Mouse (Mus musculus) limb, embryonic 10.5 days (tissue): ENCODE results near the gene Rbfox1. TPM values are rescaled to one million over a fixed set of nuclear protein-coding genes. Genes with fewer than 3 reads are reported as not detected.

ENCODE experiments used
- DNase-seq: peaks from one replicate; pipeline ENCODE4 v3.0.0-alpha.2; 2017; ENCODE audit warnings: low spot score
- H3K27ac ChIP-seq: fragments of 300-500 bp; sonication (generic); 2 replicates; pipeline ENCODE4 v1.5.1; 2016; ENCODE audit warnings: mild to moderate bottlenecking
- H3K27me3 ChIP-seq: fragments of 300-500 bp; sonication (generic); 2 replicates; pipeline ENCODE4 v1.6.1; 2016; ENCODE audit warnings: low read depth, mild to moderate bottlenecking; ENCODE audit not compliant: poor library complexity, severe bottlenecking
- H3K36me3 ChIP-seq: fragments of 300-500 bp; sonication (generic); 2 replicates; pipeline ENCODE4 v1.6.1; 2016; ENCODE audit warnings: mild to moderate bottlenecking, moderate library complexity
- H3K4me1 ChIP-seq: fragments of 300-500 bp; sonication (generic); 2 replicates; pipeline ENCODE4 v1.6.1; 2016
- H3K4me3 ChIP-seq: fragments of 300-500 bp; sonication (generic); 2 replicates; pipeline ENCODE4 v1.5.1; 2016; ENCODE audit warnings: mild to moderate bottlenecking, moderate library complexity
- H3K9me3 ChIP-seq: fragments of 300-500 bp; sonication (generic); replicated peaks from 2 replicates; pipeline ENCODE4 v1.6.1; 2016; ENCODE audit warnings: mild to moderate bottlenecking
- WGBS: fragments of 180-500 bp; shearing (Covaris S2); methylation state at CpG from one replicate; pipeline ENCODE4 v1.1.7; 2016; 5-methylcytosine and 5-hydroxymethylcytosine counted together
- polyA plus RNA-seq: library from polyadenylated mRNA; unstranded; fragments of >200 nt; fragmentation: Nextera tagmentation; extraction: Ambion mirVana; gene quantifications from 2 replicates; pipeline ENCODE4 v1.2.1, GENCODE M21; 2016

Rbfox1 gene
- polyA plus RNA-seq, 1 experiment from 2014 or later: 0.64 TPM

DNA sequence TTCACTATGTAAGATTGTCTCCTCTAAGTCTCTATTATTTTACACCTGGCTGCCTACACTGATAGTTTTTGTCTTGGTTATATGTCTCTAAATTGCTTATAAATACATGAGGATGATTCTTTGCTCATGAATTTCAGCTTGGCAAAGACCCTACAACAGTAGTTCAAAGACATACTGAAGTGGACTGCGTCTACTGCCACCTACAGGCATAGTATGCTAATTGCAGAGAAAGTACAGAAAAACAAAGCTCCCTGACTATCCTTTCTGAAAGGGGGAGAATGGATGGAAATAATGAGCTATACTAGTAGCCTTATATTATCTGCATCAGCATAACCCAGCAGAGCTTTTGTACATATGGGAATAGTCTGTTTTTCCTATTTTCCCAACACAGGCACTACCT is 1390.7 kb downstream of the Rbfox1 start:
- Histone ChIP-seq H3K9me3 (no peaks in the 10 kb centered on the region), H3K4me1 (peaks cover 3% of the 10 kb centered on the region), H3K27me3 (no peaks in the 10 kb centered on the region), H3K36me3 (no peaks in the 10 kb centered on the region), H3K4me3 (no peak overlapping the region), H3K27ac (no peak overlapping the region)
- WGBS: 38% methylated on average over 1 of the region's 1 CpGs
- no peak for DNase-seq

DNA sequence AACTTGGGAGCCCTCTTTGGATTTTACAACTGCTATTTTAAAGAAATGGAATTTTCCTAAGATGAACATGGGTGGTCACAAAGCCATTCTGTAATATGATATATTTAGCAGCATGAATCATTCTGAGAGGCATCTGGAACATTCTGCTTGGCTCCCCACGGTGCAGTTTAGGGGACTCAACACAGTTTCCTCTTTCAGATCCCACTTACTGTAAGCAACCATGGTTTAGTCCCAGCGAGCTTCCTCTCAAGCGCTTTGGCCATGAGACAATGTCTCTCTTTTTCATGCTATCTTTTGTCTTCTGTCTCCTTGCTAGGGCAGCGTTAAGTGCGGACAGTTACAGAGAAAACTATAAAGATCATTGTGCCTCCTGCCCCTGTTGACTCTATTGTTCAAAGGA is 1394.4 kb downstream of the Rbfox1 start:
- Histone ChIP-seq H3K27ac (no peak overlapping the region), H3K4me3 (no peak overlapping the region), H3K4me1 (peaks cover 3% of the 10 kb centered on the region), H3K36me3 (no peaks in the 10 kb centered on the region), H3K27me3 (no peaks in the 10 kb centered on the region), H3K9me3 (no peaks in the 10 kb centered on the region)
- DNase-seq: no peak
- 91% methylated on average over 5 of the region's 5 CpGs for WGBS

GRCm38 (mm10) chr16:7282257-7282656 is 1397.1 kb downstream of the Rbfox1 start:
- H3K36me3 ChIP-seq: no peaks in the 10 kb centered on the region
- 92% methylated on average over 7 of the region's 7 CpGs for whole genome bisulfite sequencing
- no peak overlapping the region for H3K27ac ChIP-seq

DNA sequence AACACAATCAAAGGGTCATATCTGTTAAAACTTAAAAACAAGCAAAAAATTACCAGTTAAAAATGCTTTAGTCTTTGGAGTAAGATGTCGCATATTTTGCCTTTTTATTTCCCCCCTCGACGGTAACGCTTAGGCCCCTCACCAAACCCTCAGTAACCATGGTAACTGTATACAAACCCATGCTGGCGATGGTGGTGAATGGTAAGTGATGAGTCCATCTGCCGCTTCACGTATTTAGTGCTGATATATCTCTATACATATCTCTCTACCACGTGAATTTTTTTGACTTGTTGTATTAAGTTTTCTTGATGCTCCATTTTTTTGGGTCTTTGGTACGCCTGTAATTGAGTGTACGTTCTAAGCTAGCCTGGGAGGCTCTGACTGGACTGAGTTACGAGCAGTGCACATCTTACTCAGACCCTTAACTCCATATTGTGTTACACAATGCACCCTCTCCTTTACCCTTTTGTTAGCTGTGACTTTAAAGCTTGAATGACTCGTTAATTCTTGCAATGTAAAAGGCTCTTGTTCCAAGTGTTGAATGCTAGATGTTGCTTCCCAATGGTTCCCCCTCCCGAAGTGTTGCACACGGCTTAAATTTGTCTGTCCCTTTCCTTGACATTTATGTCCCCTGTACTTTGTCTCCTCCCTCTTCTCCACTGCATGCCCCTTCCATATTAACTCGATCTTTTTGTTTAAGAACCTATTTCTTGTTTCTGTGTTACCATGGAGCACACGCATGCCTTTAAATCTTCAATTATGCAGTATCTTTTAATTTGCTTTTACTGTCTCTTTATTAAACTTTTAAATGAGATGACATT is 1408.0 kb downstream of the Rbfox1 start:
- H3K27ac ChIP-seq: no peak overlapping the region
- 93% methylated on average over 16 of the region's 16 CpGs for WGBS
- no peaks in the 10 kb centered on the region for H3K36me3 ChIP-seq

More at GRCm38 (mm10) chr16:7282257-7282656, 1397.1 kb downstream of the Rbfox1 start:
- H3K4me1 ChIP-seq: peaks cover 3% of the 10 kb centered on the region
- H3K27me3 ChIP-seq: no peaks in the 10 kb centered on the region
- no peak overlapping the region for H3K4me3 ChIP-seq
- no peaks in the 10 kb centered on the region for H3K9me3 ChIP-seq
- no peak for DNase-seq

GRCm38 (mm10) chr16:7302416-7302815 is 1417.3 kb downstream of the Rbfox1 start:
- WGBS: 68% methylated on average over 3 of the region's 3 CpGs
- no peaks in the 10 kb centered on the region for H3K4me1 ChIP-seq
- no peaks in the 10 kb centered on the region for H3K27me3 ChIP-seq
- no peak for DNase-seq
- no peaks in the 10 kb centered on the region for H3K36me3 ChIP-seq
- no peaks in the 10 kb centered on the region for H3K9me3 ChIP-seq
- H3K27ac ChIP-seq: no peak overlapping the region
- H3K4me3 ChIP-seq: no peak overlapping the region

More for the DNA sequence above, 1408.0 kb downstream of the Rbfox1 start:
- H3K4me1 ChIP-seq: no peaks in the 10 kb centered on the region
- no peak overlapping the region for H3K4me3 ChIP-seq
- H3K27me3 ChIP-seq: no peaks in the 10 kb centered on the region
- no peaks in the 10 kb centered on the region for H3K9me3 ChIP-seq
- DNase-seq: no peak

DNA sequence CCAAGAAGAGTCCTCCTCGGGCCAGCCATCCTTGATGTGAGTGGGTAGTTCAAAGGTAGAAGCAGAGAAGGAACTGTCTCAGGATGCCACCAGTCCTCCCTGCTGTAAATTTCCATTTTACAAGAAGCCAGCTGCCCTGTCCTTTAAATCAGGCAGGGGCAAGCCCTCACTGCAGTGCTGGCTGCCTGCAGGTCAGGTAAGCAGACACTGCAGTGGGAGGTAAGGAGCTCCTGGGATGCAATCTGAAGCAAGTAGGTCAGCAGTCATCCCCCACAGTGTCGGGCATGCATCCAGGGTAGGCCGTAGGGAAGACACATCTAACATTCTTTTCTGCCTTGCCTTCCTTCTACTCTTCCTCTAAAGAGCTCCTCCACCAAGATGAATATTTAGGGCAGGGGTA is 1444.0 kb downstream of the Rbfox1 start:
- Histone ChIP-seq H3K4me1 (no peaks in the 10 kb centered on the region), H3K36me3 (no peaks in the 10 kb centered on the region), H3K4me3 (no peak overlapping the region), H3K27me3 (no peaks in the 10 kb centered on the region), H3K27ac (no peak overlapping the region), H3K9me3 (no peaks in the 10 kb centered on the region)
- WGBS: 72% methylated on average over 3 of the region's 3 CpGs
- no peak for DNase-seq

DNA sequence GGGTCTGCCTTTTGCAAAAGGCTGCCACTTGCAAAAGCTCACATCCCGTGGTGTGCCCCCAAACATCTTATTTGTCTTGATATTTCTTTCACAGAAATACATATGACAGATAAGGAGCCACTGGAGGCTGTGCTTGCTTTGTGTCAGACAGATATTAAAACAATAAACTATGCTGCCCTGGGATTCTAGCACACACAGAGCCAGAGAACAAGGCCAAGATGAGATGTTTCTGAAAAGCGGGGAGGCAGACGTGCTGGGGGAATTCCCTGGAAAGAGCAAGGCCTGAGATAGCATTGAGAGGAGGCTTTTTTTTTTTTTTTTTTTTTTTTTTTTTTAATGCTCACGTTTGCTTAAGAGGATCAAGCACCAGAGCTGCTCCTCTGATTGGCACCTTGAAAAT is 1456.0 kb downstream of the Rbfox1 start:
- no peaks in the 10 kb centered on the region for H3K36me3 ChIP-seq
- H3K9me3 ChIP-seq: no peaks in the 10 kb centered on the region
- H3K27ac ChIP-seq: no peak overlapping the region
- H3K27me3 ChIP-seq: no peaks in the 10 kb centered on the region
- DNase-seq: no peak
- H3K4me1 ChIP-seq: peaks cover 11% of the 10 kb centered on the region
- no peak overlapping the region for H3K4me3 ChIP-seq
- 66% methylated on average over 4 of the region's 4 CpGs for WGBS

DNA sequence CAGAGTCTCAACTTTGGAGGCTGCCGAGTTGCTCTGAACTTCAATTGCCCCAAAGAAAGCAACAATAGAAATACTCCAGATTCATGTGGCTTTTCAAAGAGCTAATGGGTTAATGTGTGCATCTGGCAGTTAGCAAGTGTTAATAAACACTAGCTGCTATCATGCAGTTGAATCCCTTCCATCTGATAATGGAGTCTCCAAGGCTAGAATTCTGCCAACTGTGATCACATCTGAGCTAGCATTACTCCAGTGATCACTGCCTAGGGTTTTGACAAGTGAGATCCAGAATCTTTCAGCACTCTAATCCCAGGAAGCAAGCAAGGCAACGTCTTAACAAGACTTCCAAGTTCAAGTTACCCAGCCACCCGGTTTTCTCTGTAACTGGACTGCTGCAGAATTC is 1460.1 kb downstream of the Rbfox1 start:
- Histone ChIP-seq H3K9me3 (no peaks in the 10 kb centered on the region), H3K4me3 (no peak overlapping the region), H3K4me1 (peaks cover 26% of the 10 kb centered on the region), H3K36me3 (no peaks in the 10 kb centered on the region), H3K27me3 (no peaks in the 10 kb centered on the region), H3K27ac (no peak overlapping the region)
- 73% methylated on average over 3 of the region's 3 CpGs for WGBS
- DNase-seq: no peak

DNA sequence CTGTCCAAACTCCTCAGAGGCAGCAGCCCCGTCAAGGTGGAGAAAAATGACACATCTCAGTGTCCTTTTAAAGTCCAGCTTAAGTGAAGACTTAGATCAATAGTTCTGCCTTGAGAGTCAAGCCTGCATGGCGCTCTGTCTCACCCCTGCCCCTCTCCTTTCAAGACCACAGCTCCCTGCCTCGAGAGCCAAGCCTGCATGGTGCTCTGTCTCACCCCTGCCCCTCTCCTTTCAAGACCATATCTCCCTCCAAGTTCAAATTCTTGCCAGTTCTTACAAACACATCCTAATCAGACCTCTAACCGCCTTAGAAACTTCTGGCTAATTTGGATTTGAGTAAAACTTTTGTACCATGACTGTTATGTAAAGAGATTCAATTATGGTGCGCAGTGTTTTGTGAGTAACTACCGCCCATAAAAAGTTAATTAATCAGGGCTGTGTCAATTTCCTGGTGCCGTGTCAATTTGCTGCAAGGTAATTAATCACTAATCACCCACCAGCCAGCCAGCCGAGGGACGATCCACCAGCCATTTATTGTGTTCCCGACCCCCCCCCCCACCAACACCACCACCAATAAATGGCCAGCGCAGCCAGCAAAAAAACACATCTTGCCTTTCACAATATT is 1461.0 kb downstream of the Rbfox1 start:
- 29% methylated on average over 11 of the region's 11 CpGs for WGBS

DNA sequence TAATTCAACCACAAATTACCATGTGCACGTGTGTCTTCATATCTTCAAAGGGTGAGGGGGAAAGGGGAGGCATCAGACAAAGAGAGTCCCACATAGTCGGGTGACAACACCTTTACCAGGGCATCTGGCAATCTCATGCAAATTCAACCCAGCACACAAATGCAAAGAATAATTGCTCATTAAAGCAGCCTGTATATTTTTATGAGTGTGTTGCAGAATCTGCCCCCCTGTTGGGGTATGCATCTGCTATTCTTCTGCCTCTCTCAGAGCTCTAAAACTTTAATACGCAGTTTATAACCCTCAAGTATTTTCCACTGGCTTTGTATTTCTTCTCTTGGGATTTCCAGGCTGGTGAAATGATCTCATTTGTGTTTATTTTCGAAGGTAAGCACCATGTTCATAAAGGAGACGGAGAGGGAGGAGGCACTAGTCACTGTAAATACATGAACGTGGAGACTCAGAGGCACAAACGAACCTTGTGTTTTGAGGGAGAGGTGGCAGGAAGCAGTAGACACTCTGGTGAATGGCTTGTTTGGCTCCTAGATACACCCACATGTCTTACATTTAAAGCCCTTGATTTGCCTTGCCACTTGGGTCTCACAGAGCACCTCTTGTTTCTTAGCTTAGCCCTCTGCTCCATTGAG is 1462.5 kb downstream of the Rbfox1 start:
- Histone ChIP-seq H3K4me1 (peaks cover 32% of the 10 kb centered on the region), H3K4me3 (no peak overlapping the region), H3K9me3 (no peaks in the 10 kb centered on the region), H3K27ac (peak overlapping the region; percentile 61; the same call in 1 of the 2 replicates), H3K36me3 (no peaks in the 10 kb centered on the region), H3K27me3 (no peaks in the 10 kb centered on the region)
- no peak for DNase-seq
- WGBS: 68% methylated on average over 7 of the region's 7 CpGs

More for the DNA sequence above, 1461.0 kb downstream of the Rbfox1 start:
- Histone ChIP-seq H3K4me3 (no peak overlapping the region), H3K36me3 (no peaks in the 10 kb centered on the region), H3K27me3 (no peaks in the 10 kb centered on the region), H3K4me1 (peaks cover 26% of the 10 kb centered on the region), H3K9me3 (no peaks in the 10 kb centered on the region), H3K27ac (no peak overlapping the region; the same call in 1 of the 2 replicates)
- peak; percentile 49 for DNase-seq

DNA sequence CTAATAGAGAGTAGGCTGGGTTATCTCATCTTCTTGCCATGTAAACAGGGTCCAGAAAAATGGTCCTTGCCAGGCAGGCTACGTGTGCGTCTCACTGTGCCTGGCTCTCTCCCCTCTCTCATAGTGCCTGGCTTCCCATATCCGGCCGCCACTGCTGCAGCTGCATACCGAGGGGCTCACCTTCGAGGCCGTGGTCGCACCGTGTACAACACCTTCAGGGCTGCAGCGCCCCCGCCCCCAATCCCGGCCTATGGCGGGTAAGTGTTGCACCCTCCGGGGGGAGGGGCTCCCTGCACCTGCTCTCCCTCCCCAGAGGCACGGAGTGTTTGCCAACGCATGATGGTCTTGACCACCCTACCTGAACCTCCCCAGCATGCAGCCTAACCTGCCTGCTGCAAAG is 1467.7 kb downstream of the Rbfox1 start:
- Histone ChIP-seq H3K27me3 (no peaks in the 10 kb centered on the region), H3K9me3 (no peaks in the 10 kb centered on the region), H3K27ac (no peak overlapping the region), H3K36me3 (no peaks in the 10 kb centered on the region), H3K4me1 (peaks cover 14% of the 10 kb centered on the region), H3K4me3 (no peak overlapping the region)
- 64% methylated on average over 16 of the region's 16 CpGs for WGBS
- DNase-seq: no peak

GRCm38 (mm10) chr16:7354116-7354515 is 1469.0 kb downstream of the Rbfox1 start:
- Histone ChIP-seq H3K27ac (no peak overlapping the region), H3K36me3 (no peaks in the 10 kb centered on the region), H3K27me3 (no peaks in the 10 kb centered on the region), H3K4me3 (no peak overlapping the region), H3K9me3 (no peaks in the 10 kb centered on the region), H3K4me1 (peaks cover 10% of the 10 kb centered on the region)
- no peak for DNase-seq
- WGBS: 83% methylated on average over 4 of the region's 4 CpGs

DNA sequence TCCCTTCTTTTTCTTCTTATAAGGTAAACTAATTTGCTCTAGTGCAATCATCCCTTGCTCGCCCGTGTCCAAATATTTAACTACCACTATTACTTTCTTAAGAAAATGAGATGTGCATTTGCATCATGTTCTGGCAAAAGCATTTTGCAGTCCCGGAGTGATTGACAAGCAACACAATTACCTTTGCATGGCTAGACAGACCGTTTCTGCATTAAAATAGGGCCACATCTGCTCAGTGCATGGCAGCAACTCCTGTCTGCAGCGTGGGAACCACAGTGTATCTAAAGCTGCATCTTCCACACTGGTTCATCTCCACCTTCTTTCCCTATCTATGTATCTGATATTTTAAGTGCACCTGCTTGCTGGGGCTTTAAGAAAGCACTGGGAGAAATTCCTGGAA is 1473.9 kb downstream of the Rbfox1 start:
- Histone ChIP-seq H3K4me3 (no peak overlapping the region), H3K4me1 (no peaks in the 10 kb centered on the region), H3K27me3 (no peaks in the 10 kb centered on the region), H3K9me3 (no peaks in the 10 kb centered on the region), H3K36me3 (no peaks in the 10 kb centered on the region), H3K27ac (no peak overlapping the region)
- DNase-seq: no peak
- 85% methylated on average over 5 of the region's 5 CpGs for WGBS
